Mouse (Mus musculus): ENCODE measurements around the gene Rab19.
"Not testable (repeated sequence)": the region's sequence is repeated elsewhere in the genome, so short reads cannot be mapped to it uniquely, and the experiment has no call there.

Rab19 gene

GRCm38 (mm10) chr6:39381125-39381880 is at the start of gene Rab19:
Rab19 (plus strand) TSS chr6:39381175.
- CTCF ChIA-PET, result no interaction called here

- CTCF ChIA-PET, result no interaction called here
Measured at GRCm38 (mm10) chr6:39331998-39332700, 48.8 kb upstream of the Rab19 start.

GRCm38 (mm10) chr6:39334224-39334623 is 46.8 kb upstream of the Rab19 start:
- CTCF ChIA-PET, result no interaction called here

GRCm38 (mm10) chr6:39334873-39335272 is 46.1 kb upstream of the Rab19 start:
- CTCF ChIA-PET, result no interaction called here

- CTCF ChIA-PET, result no interaction called here
Measured at GRCm38 (mm10) chr6:39338359-39338758, 42.6 kb upstream of the Rab19 start.

- CTCF ChIA-PET, result no interaction called here
Measured at GRCm38 (mm10) chr6:39341798-39342197, 39.2 kb upstream of the Rab19 start.

GRCm38 (mm10) chr6:39344020-39344419 is 37.0 kb upstream of the Rab19 start:
- CTCF ChIA-PET, result interaction anchor here (0.6 kb wide), 1 partner anchor 347 kb away, joined by 6 read pairs; no protein-coding TSS in a partner anchor

GRCm38 (mm10) chr6:39345430-39345829 is 35.5 kb upstream of the Rab19 start:
- CTCF ChIA-PET, result interaction anchor here (0.7 to 1.7 kb wide), 2 partner anchors 26 to 160 kb away, joined by 3 to 4 read pairs; no protein-coding TSS in a partner anchor

- CTCF ChIA-PET, result interaction anchor here (0.7 to 0.9 kb wide), 2 partner anchors 142 to 371 kb away, joined by 3 to 5 read pairs; no protein-coding TSS in a partner anchor
Measured at GRCm38 (mm10) chr6:39346991-39347501, 33.9 kb upstream of the Rab19 start.

- CTCF ChIA-PET, result no interaction called here
Measured at GRCm38 (mm10) chr6:39347880-39348814, 32.8 kb upstream of the Rab19 start.

GRCm38 (mm10) chr6:39348946-39349345 is 32.0 kb upstream of the Rab19 start:
- CTCF ChIA-PET, result no interaction called here

- CTCF ChIA-PET, result not testable (repeated sequence)
Measured at GRCm38 (mm10) chr6:39359207-39359606, 21.8 kb upstream of the Rab19 start.

- CTCF ChIA-PET, result no interaction called here
Measured at GRCm38 (mm10) chr6:39362684-39363083, 18.3 kb upstream of the Rab19 start.

GRCm38 (mm10) chr6:39369631-39370030 is 11.3 kb upstream of the Rab19 start:
- CTCF ChIA-PET, result interaction anchor here (0.6 kb wide), 2 partner anchors 53 to 996 kb away, joined by 3 read pairs; no protein-coding TSS in a partner anchor

GRCm38 (mm10) chr6:39372042-39372441 is 8.9 kb upstream of the Rab19 start:
- CTCF ChIA-PET, result interaction anchor here (0.7 kb wide), 1 partner anchor 11 kb away, joined by 4 read pairs; no protein-coding TSS in a partner anchor

GRCm38 (mm10) chr6:39372727-39373126 is 8.2 kb upstream of the Rab19 start:
- CTCF ChIA-PET, result no interaction called here

GRCm38 (mm10) chr6:39373301-39373955 is 7.5 kb upstream of the Rab19 start:
- CTCF ChIA-PET, result no interaction called here

GRCm38 (mm10) chr6:39376775-39377174 is 4.2 kb upstream of the Rab19 start:
- CTCF ChIA-PET, result no interaction called here

- CTCF ChIA-PET, result no interaction called here
Measured at GRCm38 (mm10) chr6:39377311-39377827, 3.6 kb upstream of the Rab19 start, which contains the start of gene Slc37a3. Slc37a3 (minus strand) TSS chr6:39377675.

GRCm38 (mm10) chr6:39378161-39378835 is 2.7 kb upstream of the Rab19 start:
- CTCF ChIA-PET, result not testable (repeated sequence)

All from spleen, embryonic (tissue).